ENCODE assay signal across 16 mouse cellular contexts in genomic region chr3:138745596-138745995, GRCm38 (mm10). TPM values are rescaled to one million over a fixed set of nuclear protein-coding genes. Genes with fewer than 3 reads are reported as not detected.
DNase-seq lines count a peak whose midpoint lies in the region; ATAC-seq and TF ChIP-seq lines count a peak whose summit lies in the region.
"Had no signal": no experiment of that assay in that cellular context is flagged by ENCODE, and none has a peak within 500 bp of the region (broad histone marks: within the 10 kb centered on the region; RNA-seq: fewer than 3 reads in every experiment).

No protein-coding gene starts in this region.

- H3K36me3 ChIP-seq in MEL (ENCODE audit: control insufficient read depth in 1 of 2, insufficient read depth in 2 of 2, low read length in 2 of 2) (peaks cover 0 to 62% of the 10 kb centered on the region in 2 experiments; a peak in 2 of 4 replicates), myocyte (ENCODE audit: control insufficient read depth, insufficient read depth) (no peaks in the 10 kb centered on the region)
- H3K36me3 ChIP-seq: embryonic facial prominence, embryonic 12.5 days had no signal

- no peak overlapping the region for H3ac ChIP-seq in myocyte (ENCODE audit: control insufficient read depth, insufficient read length)

- peak overlapping the region; percentile 95 for H3K27ac ChIP-seq in left cerebral cortex, adult 2 months
- peak overlapping the region; percentile 74 for H3K27ac ChIP-seq in MEL (ENCODE audit: control insufficient read depth, low read depth, low read length)
- H3K27ac ChIP-seq: embryonic facial prominence, embryonic 12.5 days had no signal

- no peak for TF ChIP-seq CTCF in left cerebral cortex, adult 2 months (IDR thresholded peaks at IDR 0.05)
- TF ChIP-seq CTCF in MEL (IDR thresholded peaks at IDR 0.05 in 2 of 3, conservative IDR thresholded peaks at IDR 0.05 in 1 of 3; ENCODE audit: control insufficient read depth in 1 of 3, insufficient read depth in 1 of 3, low read depth in 2 of 3, low read length in 3 of 3, poor library complexity in 1 of 3, severe bottlenecking in 1 of 3), result no peak

- H3K79me2 ChIP-seq in MEL (ENCODE audit: control insufficient read depth, insufficient read depth, low read length, poor library complexity) (peaks cover 57% of the 10 kb centered on the region), myocyte (ENCODE audit: control insufficient read depth, insufficient read depth) (peaks cover 65% of the 10 kb centered on the region)

- no peak for ATAC-seq in activated CD4-positive, CD25-positive, alpha-beta regulatory T cell, adult 4 months

- TF ChIP-seq EP300 in MEL (IDR thresholded peaks at IDR 0.05; ENCODE audit: low read depth in 1 of 2, low read length in 2 of 2), result no peak

- H3K27me3 ChIP-seq in MEL (ENCODE audit: control insufficient read depth in 1 of 2, insufficient read depth in 2 of 2, low read length in 2 of 2) (no peaks in the 10 kb centered on the region), myocyte (ENCODE audit: control insufficient read depth, insufficient read depth, insufficient read length) (no peaks in the 10 kb centered on the region)

- DNase-seq in left cerebral cortex, adult 2 months (ENCODE audit: extremely low spot score in 1 of 2, low spot score in 2 of 2), result no peak
- DNase-seq in left cerebral cortex, adult 8-10 months (ENCODE audit: low spot score in 2 of 2), result no peak
- no peak for DNase-seq in MEL (ENCODE audit: low read depth, low spot score)
- peak; percentile 54 for DNase-seq in brain, adult 2 months (ENCODE audit: low read depth, low spot score)
- no peak for DNase-seq in thymus, postnatal 14 days
- DNase-seq: adrenal gland, postnatal 14 days; cerebellum, postnatal 14 days; gastrocnemius, postnatal 14 days; kidney, adult 18-20 months; layer of hippocampus, adult 9-11 months; right cerebral cortex, postnatal 25 days; thymus, adult 2 months had no signal

- peaks cover 42 to 75% of the 10 kb centered on the region in 2 experiments for H3K4me1 ChIP-seq in MEL (ENCODE audit: control insufficient read depth in 1 of 2, insufficient read depth in 2 of 2, low read length in 2 of 2)

- peak overlapping the region; percentile 97 for H3K4me2 ChIP-seq in myocyte (ENCODE audit: low read depth)
- H3K4me2 ChIP-seq: embryonic facial prominence, embryonic 12.5 days; liver, embryonic 11.5 days had no signal

- no peaks in the 10 kb centered on the region for H3K9me3 ChIP-seq in MEL (replicated peaks; ENCODE audit: insufficient read depth, low read length)
- H3K9me3 ChIP-seq: embryonic facial prominence, embryonic 12.5 days had no signal

- TF ChIP-seq POLR2A in MEL (IDR thresholded peaks at IDR 0.05; ENCODE audit: control insufficient read depth in 1 of 2, insufficient read depth in 1 of 2, low read depth in 1 of 2, low read length in 2 of 2, poor library complexity in 1 of 2) (no peak), myocyte (IDR thresholded peaks at IDR 0.05; ENCODE audit: insufficient read length, low read depth) (no peak)

- no peak for TF ChIP-seq RAD21 in MEL (IDR thresholded peaks at IDR 0.05; ENCODE audit: low read depth, low read length)

- H3K9ac ChIP-seq in MEL (ENCODE audit: control insufficient read depth, low read depth, low read length, poor library complexity, severe bottlenecking), result peak overlapping the region; percentile 36; the same call in 1 of the 2 replicates
- H3K9ac ChIP-seq: embryonic facial prominence, embryonic 12.5 days had no signal

- intact Hi-C loops in left cerebral cortex, adult 2 months (cut with DNase I), result loop anchor here (5.0 to 10.0 kb wide), 2 partner anchors 118 to 359 kb away; no protein-coding TSS in a partner anchor

- H3K4me3 ChIP-seq in left cerebral cortex, adult 2 months, result peak overlapping the region; percentile 89
- H3K4me3 ChIP-seq in MEL (ENCODE audit: control insufficient read depth in 1 of 2, insufficient read depth in 1 of 2, low read depth in 2 of 2, low read length in 2 of 2), result peak overlapping the region in 1 of 2 experiments; percentile 98; a peak in 1 of 4 replicates
- peak overlapping the region; percentile 68 for H3K4me3 ChIP-seq in myocyte
- H3K4me3 ChIP-seq: embryonic facial prominence, embryonic 12.5 days had no signal

TF ChIP-seq in MEL, 35 proteins besides CTCF, POLR2A, EP300 and RAD21:
- TF ChIP-seq ETS1 (IDR thresholded peaks at IDR 0.05; ENCODE audit: low read depth, low read length), result no peak
- TF ChIP-seq BHLHE40 (IDR thresholded peaks at IDR 0.05; ENCODE audit: borderline replicate concordance, low read depth, low read length), result no peak
- no peak for TF ChIP-seq MAFK (IDR thresholded peaks at IDR 0.05; ENCODE audit: borderline replicate concordance, low read depth, low read length)
- no peak for TF ChIP-seq ZC3H11A (IDR thresholded peaks at IDR 0.05; ENCODE audit: low read depth, low read length)
- TF ChIP-seq E2F4 (IDR thresholded peaks at IDR 0.05; ENCODE audit: borderline replicate concordance, low read depth, low read length), result no peak
- TF ChIP-seq MAZ (IDR thresholded peaks at IDR 0.05; ENCODE audit: low read depth, low read length), result no peak
- no peak for TF ChIP-seq MXI1 (IDR thresholded peaks at IDR 0.05; ENCODE audit: low read depth, low read length)
- no peak for TF ChIP-seq MYC (IDR thresholded peaks at IDR 0.05; ENCODE audit: low read depth, low read length)
- TF ChIP-seq MEF2A (IDR thresholded peaks at IDR 0.05; ENCODE audit: extremely low read depth, insufficient replicate concordance, low read depth, low read length, poor library complexity, severe bottlenecking), result no peak
- TF ChIP-seq ZMIZ1 (IDR thresholded peaks at IDR 0.05; ENCODE audit: low read depth, low read length), result no peak
- TF ChIP-seq NRF1 (IDR thresholded peaks at IDR 0.05; ENCODE audit: insufficient read depth, low read depth, low read length, poor library complexity, severe bottlenecking), result no peak
- TF ChIP-seq POLR2AphosphoS2 (IDR thresholded peaks at IDR 0.05; ENCODE audit: low read length), result no peak
- TF ChIP-seq CHD1 (IDR thresholded peaks at IDR 0.05; ENCODE audit: low read depth, low read length), result no peak
- no peak for TF ChIP-seq POLR2AphosphoS5 (IDR thresholded peaks at IDR 0.05; ENCODE audit: borderline replicate concordance, low read depth, low read length)
- TF ChIP-seq USF1 (IDR thresholded peaks at IDR 0.05; ENCODE audit: low read depth, low read length), result no peak
- TF ChIP-seq MYB (IDR thresholded peaks at IDR 0.05; ENCODE audit: low read depth, low read length), result no peak

TF ChIP-seq in myocyte, 11 proteins besides CTCF, POLR2A, EP300 and RAD21:
- TF ChIP-seq SRF (IDR thresholded peaks at IDR 0.05; ENCODE audit: control insufficient read depth, insufficient read length, low read depth), result no peak
- TF ChIP-seq TCF12 (IDR thresholded peaks at IDR 0.05; ENCODE audit: insufficient read depth, poor library complexity, severe bottlenecking), result no peak
- TF ChIP-seq E2F4 (IDR thresholded peaks at IDR 0.05; ENCODE audit: insufficient read depth), result no peak
- TF ChIP-seq MYOD1 (IDR thresholded peaks at IDR 0.05; ENCODE audit: control insufficient read depth in 1 of 3, insufficient read length in 2 of 3, low read depth in 2 of 3), result no peak
- no peak for TF ChIP-seq REST (IDR thresholded peaks at IDR 0.05; ENCODE audit: insufficient read depth, insufficient read length)
- no peak for TF ChIP-seq USF1 (IDR thresholded peaks at IDR 0.05; ENCODE audit: low read depth)
- TF ChIP-seq MAX (IDR thresholded peaks at IDR 0.05; ENCODE audit: low read depth), result no peak
- TF ChIP-seq POLR2AphosphoS2 (IDR thresholded peaks at IDR 0.05; ENCODE audit: insufficient read length, low read depth), result no peak
- TF ChIP-seq CEBPB (IDR thresholded peaks at IDR 0.05; ENCODE audit: insufficient read depth, poor library complexity, severe bottlenecking), result no peak
- TF ChIP-seq TCF3 (IDR thresholded peaks at IDR 0.05; ENCODE audit: insufficient read length, low read depth), result no peak
- TF ChIP-seq MYOG (IDR thresholded peaks at IDR 0.05; ENCODE audit: control insufficient read depth in 1 of 3, insufficient read depth in 1 of 3, insufficient read length in 2 of 3, low read depth in 2 of 3), result no peak

RNA-seq across cellular contexts. Expression of gene Tspan5, which starts 3.6 kb away (rescaled TPM):
- 100 to 1,000 TPM; 242 to 281 TPM for total RNA-seq in left cerebral cortex, adult 2 months (2021)
- total RNA-seq in left cerebral cortex, adult 8-10 months (2022), result 100 to 1,000 TPM; 217 to 260 (median 233) TPM
- total RNA-seq in MEL (2012; rRNA removed), result 28.1 and 28.8 TPM in 2 replicates
- 10 to 100 TPM in 1 of 2 experiments, not detected in 1; 35.1 TPM for polyA plus RNA-seq in MEL (2012; ENCODE audit: insufficient read depth in 1 of 2, insufficient read length in 2 of 2, low read depth in 1 of 2, low replicate concordance in 2 of 2, missing spikeins in 1 of 2)
- polyA plus RNA-seq in myocyte (2012; fragmentation: generic; extraction: Trizol), result 16.9 TPM
- polyA plus RNA-seq in activated CD4-positive, CD25-positive, alpha-beta regulatory T cell, adult 4 months (2017; shearing (Covaris generic)), result 1 to 10 TPM; 5.3 to 7.3 TPM
